Comparison of ENCODE assay signal across 9 mouse cellular contexts in genomic region chr11:79191214-79191613, GRCm38 (mm10). TPM values are rescaled to one million over a fixed set of nuclear protein-coding genes. Genes with fewer than 3 reads are reported as not detected.
DNase-seq lines count a peak whose midpoint lies in the region; ATAC-seq lines count a peak whose summit lies in the region.
"Had no signal": no experiment of that assay in that cellular context is flagged by ENCODE, and none has a peak within 500 bp of the region (broad histone marks: within the 10 kb centered on the region; RNA-seq: fewer than 3 reads in every experiment).

No protein-coding gene starts in this region.

- H3K4me2 ChIP-seq in heart, embryonic 13.5 days: peak overlapping the region; percentile 23; the same call in 1 of the 2 replicates
- H3K4me2 ChIP-seq: midbrain, embryonic 12.5 days had no signal

- no peak overlapping the region for H3K4me3 ChIP-seq in heart, embryonic 13.5 days
- H3K4me3 ChIP-seq: midbrain, embryonic 12.5 days had no signal

- H3K27ac ChIP-seq in heart, embryonic 13.5 days (replicated peaks): peak overlapping the region; percentile 79
- H3K27ac ChIP-seq: midbrain, embryonic 12.5 days had no signal

- H3K27me3 ChIP-seq in heart, embryonic 13.5 days (replicated peaks): no peaks in the 10 kb centered on the region
- H3K27me3 ChIP-seq: midbrain, embryonic 12.5 days had no signal

- peak; percentile 28 to 32 for DNase-seq in layer of hippocampus, adult 8-10 months (ENCODE audit: low spot score in 2 of 2)
- no peak for DNase-seq in layer of hippocampus, adult 9-10 months (ENCODE audit: low spot score)
- DNase-seq in frontal cortex, postnatal 14 days (ENCODE audit: low spot score in 2 of 2): peak; percentile 44 to 53
- DNase-seq in right cerebral cortex, adult 2 months (ENCODE audit: low spot score in 2 of 2): peak; percentile 24 to 31
- DNase-seq in testis, postnatal 14 days (ENCODE audit: low spot score): no peak
- DNase-seq: kidney, adult 18-20 months had no signal

- peak overlapping the region; percentile 12 for H3K9ac ChIP-seq in heart, embryonic 13.5 days
- H3K9ac ChIP-seq: midbrain, embryonic 12.5 days had no signal

- ATAC-seq in heart, embryonic 13.5 days (ENCODE audit: extremely low read depth, insufficient number of reproducible peaks, low FRiP score, low TSS enrichment): no peak
- no peak for ATAC-seq in erythroblast, adult 5-6 weeks (replicated peaks; ENCODE audit: low FRiP score, poor library complexity, severe bottlenecking)

- peaks cover 39% of the 10 kb centered on the region for H3K4me1 ChIP-seq in heart, embryonic 13.5 days

- no peaks in the 10 kb centered on the region for H3K36me3 ChIP-seq in heart, embryonic 13.5 days
- H3K36me3 ChIP-seq: midbrain, embryonic 12.5 days had no signal

- no peaks in the 10 kb centered on the region for H3K9me3 ChIP-seq in heart, embryonic 13.5 days
- H3K9me3 ChIP-seq: midbrain, embryonic 12.5 days had no signal

- WGBS in heart, embryonic 13.5 days: 33% methylated on average over 4 of the region's 4 CpGs

RNA-seq across cellular contexts. Expression of gene Ksr1, which starts 45.0 kb away (rescaled TPM):
- total RNA-seq in layer of hippocampus, adult 8-10 months (2022): 100 to 1,000 TPM; 138 to 198 (median 174) TPM
- polyA plus RNA-seq in heart, embryonic 13.5 days (2015; fragmentation: Nextera tagmentation; extraction: Ambion mirVana): 2.2 and 2.4 TPM in 2 replicates
- total RNA-seq in erythroblast, adult 5-6 weeks (2015; ENCODE audit: low replicate concordance): 4.2 and 6.3 TPM in 2 replicates
- total RNA-seq in erythroblast, adult 5-6 weeks (2017; ENCODE audit: low replicate concordance): 7.2 and 21.1 TPM in 2 replicates

Comparison
In these comparisons a context has a peak if more than half of its experiments do, and no peak if none do; other contexts are left out.
1. DNase-seq: peak in layer of hippocampus, adult 8-10 months (2 of 2), frontal cortex, postnatal 14 days (2 of 2) and right cerebral cortex, adult 2 months (2 of 2); none in layer of hippocampus, adult 9-10 months (single experiment) and testis, postnatal 14 days (single experiment).
2. RNA of gene Ksr1, which starts 45.0 kb away (total RNA-seq): 138 to 198 TPM in layer of hippocampus, adult 8-10 months; 4.2 to 21.1 TPM in erythroblast, adult 5-6 weeks; every median in the first group is over 4 times any median in the second.